ENCODE assay signal across 18 mouse cellular contexts in genomic region chr10:118837636-118838035, GRCm38 (mm10). TPM values are rescaled to one million over a fixed set of nuclear protein-coding genes. Genes with fewer than 3 reads are reported as not detected.
DNase-seq lines count a peak whose midpoint lies in the region; ATAC-seq and TF ChIP-seq lines count a peak whose summit lies in the region.
"Had no signal": no experiment of that assay in that cellular context is flagged by ENCODE, and none has a peak within 500 bp of the region (broad histone marks: within the 10 kb centered on the region; RNA-seq: fewer than 3 reads in every experiment).

No protein-coding gene starts in this region.

- H3K4me1 ChIP-seq in heart, embryonic 12.5 days (replicated peaks): peaks cover 17% of the 10 kb centered on the region
- H3K4me1 ChIP-seq in kidney, embryonic 15.5 days: no peaks in the 10 kb centered on the region
- no peaks in the 10 kb centered on the region for H3K4me1 ChIP-seq in limb, embryonic 11.5 days (ENCODE audit: control insufficient read depth, insufficient read depth, low read length)
- no peaks in the 10 kb centered on the region for H3K4me1 ChIP-seq in limb, embryonic 10.5 days
- H3K4me1 ChIP-seq in stomach, postnatal 0 days (replicated peaks; ENCODE audit: control insufficient read depth, insufficient read depth): no peaks in the 10 kb centered on the region
- H3K4me1 ChIP-seq: forebrain, embryonic 12.5 days; hindbrain, embryonic 12.5 days had no signal

- H3K9me3 ChIP-seq in heart, embryonic 12.5 days (replicated peaks): no peaks in the 10 kb centered on the region
- no peaks in the 10 kb centered on the region for H3K9me3 ChIP-seq in kidney, embryonic 15.5 days (replicated peaks)
- no peaks in the 10 kb centered on the region for H3K9me3 ChIP-seq in limb, embryonic 11.5 days (ENCODE audit: control insufficient read depth, low read length)
- H3K9me3 ChIP-seq in limb, embryonic 10.5 days (replicated peaks): no peaks in the 10 kb centered on the region
- H3K9me3 ChIP-seq in stomach, postnatal 0 days (ENCODE audit: control insufficient read depth, low read length): no peaks in the 10 kb centered on the region
- H3K9me3 ChIP-seq: forebrain, embryonic 12.5 days; hindbrain, embryonic 12.5 days had no signal

- H3K4me2 ChIP-seq in heart, embryonic 12.5 days: no peak overlapping the region
- H3K4me2 ChIP-seq in kidney, embryonic 15.5 days: peak overlapping the region; percentile 35
- no peak overlapping the region for H3K4me2 ChIP-seq in limb, embryonic 11.5 days (ENCODE audit: low read depth, severe bottlenecking)
- peak overlapping the region; percentile 25 for H3K4me2 ChIP-seq in stomach, postnatal 0 days (replicated peaks; ENCODE audit: low read depth)
- H3K4me2 ChIP-seq: forebrain, embryonic 12.5 days; hindbrain, embryonic 12.5 days had no signal

- no peak for TF ChIP-seq CTCF in stomach, postnatal 0 days (IDR thresholded peaks at IDR 0.05; ENCODE audit: low read depth)

- intact Hi-C loops in heart, postnatal 36 days (cut with DNase I): no loop called here

- H3K4me3 ChIP-seq in heart, embryonic 12.5 days: no peak overlapping the region
- H3K4me3 ChIP-seq in kidney, embryonic 15.5 days (replicated peaks): no peak overlapping the region
- no peak overlapping the region for H3K4me3 ChIP-seq in limb, embryonic 11.5 days (ENCODE audit: low read depth, low read length)
- H3K4me3 ChIP-seq in limb, embryonic 10.5 days: no peak overlapping the region
- H3K4me3 ChIP-seq in stomach, postnatal 0 days (ENCODE audit: low read depth, low read length): no peak overlapping the region
- H3K4me3 ChIP-seq: forebrain, embryonic 12.5 days; hindbrain, embryonic 12.5 days had no signal

- 50% methylated on average over 8 of the region's 8 CpGs for WGBS in heart, embryonic 12.5 days
- 44% methylated on average over 8 of the region's 8 CpGs for WGBS in kidney, embryonic 15.5 days
- 74% methylated on average over 8 of the region's 8 CpGs for WGBS in limb, embryonic 11.5 days
- 69% methylated on average over 8 of the region's 8 CpGs for WGBS in limb, embryonic 10.5 days
- 28% methylated on average over 8 of the region's 8 CpGs for WGBS in stomach, postnatal 0 days

- DNase-seq in heart, postnatal 36 days: no peak
- no peak for DNase-seq in kidney, postnatal 14 days
- DNase-seq in limb, embryonic 11.5 days (ENCODE audit: low spot score): peak; percentile 13
- DNase-seq in limb, embryonic 10.5 days (ENCODE audit: low spot score): no peak
- no peak for DNase-seq in stomach, postnatal 0 days (ENCODE audit: low spot score)
- no peak for DNase-seq in spleen, postnatal 36 days (ENCODE audit: low spot score in 2 of 2)
- DNase-seq: adrenal gland, adult 2 months; adrenal gland, postnatal 36 days; cerebellum, adult 2 months; cerebellum, postnatal 10 days; gastrocnemius, postnatal 25 days; heart, postnatal 4 days had no signal

- peak overlapping the region; percentile 48; the same call in 1 of the 2 replicates for H3K9ac ChIP-seq in heart, embryonic 12.5 days
- H3K9ac ChIP-seq in kidney, embryonic 15.5 days: no peak overlapping the region
- H3K9ac ChIP-seq in limb, embryonic 11.5 days (ENCODE audit: low read length): no peak overlapping the region
- H3K9ac ChIP-seq in stomach, postnatal 0 days (ENCODE audit: low read length): no peak overlapping the region
- H3K9ac ChIP-seq: forebrain, embryonic 12.5 days; hindbrain, embryonic 12.5 days had no signal

- no peaks in the 10 kb centered on the region for H3K36me3 ChIP-seq in heart, embryonic 12.5 days
- no peaks in the 10 kb centered on the region for H3K36me3 ChIP-seq in kidney, embryonic 15.5 days
- H3K36me3 ChIP-seq in limb, embryonic 11.5 days (ENCODE audit: control insufficient read depth, insufficient read depth, low read length): no peaks in the 10 kb centered on the region
- H3K36me3 ChIP-seq in limb, embryonic 10.5 days: no peaks in the 10 kb centered on the region
- H3K36me3 ChIP-seq in stomach, postnatal 0 days (ENCODE audit: control insufficient read depth, insufficient read depth, low read length): no peaks in the 10 kb centered on the region
- H3K36me3 ChIP-seq: forebrain, embryonic 12.5 days; hindbrain, embryonic 12.5 days had no signal

- H3K27ac ChIP-seq in heart, embryonic 12.5 days (ENCODE audit: poor library complexity, severe bottlenecking): no peak overlapping the region
- no peak overlapping the region for H3K27ac ChIP-seq in kidney, embryonic 15.5 days
- no peak overlapping the region for H3K27ac ChIP-seq in limb, embryonic 11.5 days (replicated peaks; ENCODE audit: low read depth, low read length)
- no peak overlapping the region for H3K27ac ChIP-seq in limb, embryonic 10.5 days
- no peak overlapping the region for H3K27ac ChIP-seq in stomach, postnatal 0 days (replicated peaks)
- H3K27ac ChIP-seq: forebrain, embryonic 12.5 days; hindbrain, embryonic 12.5 days had no signal

- no peaks in the 10 kb centered on the region for H3K27me3 ChIP-seq in heart, embryonic 12.5 days (replicated peaks)
- H3K27me3 ChIP-seq in kidney, embryonic 15.5 days: no peaks in the 10 kb centered on the region
- H3K27me3 ChIP-seq in limb, embryonic 11.5 days (ENCODE audit: control insufficient read depth, insufficient read depth, low read length): no peaks in the 10 kb centered on the region
- H3K27me3 ChIP-seq in limb, embryonic 10.5 days (ENCODE audit: low read depth, poor library complexity, severe bottlenecking): no peaks in the 10 kb centered on the region
- H3K27me3 ChIP-seq in stomach, postnatal 0 days (ENCODE audit: control insufficient read depth, insufficient read depth, low read length): no peaks in the 10 kb centered on the region
- H3K27me3 ChIP-seq: forebrain, embryonic 12.5 days; hindbrain, embryonic 12.5 days had no signal

- no peak for ATAC-seq in heart, embryonic 12.5 days (ENCODE audit: insufficient number of reproducible peaks, low FRiP score)
- ATAC-seq in kidney, embryonic 15.5 days (replicated peaks; ENCODE audit: low FRiP score): no peak
- ATAC-seq in limb, embryonic 11.5 days (ENCODE audit: insufficient number of reproducible peaks, low FRiP score, low TSS enrichment, low read depth): no peak
- ATAC-seq in stomach, postnatal 0 days (ENCODE audit: low FRiP score, low TSS enrichment): no peak
- ATAC-seq: forebrain, embryonic 16.5 days; hindbrain, embryonic 16.5 days had no signal

- TF ChIP-seq EP300 in stomach, postnatal 0 days (optimal IDR thresholded peaks at IDR 0.05): no peak

RNA-seq across cellular contexts. Expression of gene Dyrk2, which starts 32.4 kb away (rescaled TPM):
- 13.3 and 14.6 TPM in 2 replicates for polyA plus RNA-seq in heart, embryonic 12.5 days (2016; fragmentation: Nextera tagmentation; extraction: Ambion mirVana)
- total RNA-seq in heart, postnatal 36 days (2021): 10 to 100 TPM; 36.4 to 40.3 TPM
- 8.4 and 9.3 TPM in 2 replicates for polyA plus RNA-seq in kidney, embryonic 15.5 days (2015; fragmentation: Nextera tagmentation; extraction: Ambion mirVana)
- 10.7 and 11.3 TPM in 2 replicates for polyA plus RNA-seq in limb, embryonic 11.5 days (2014; fragmentation: Nextera tagmentation; extraction: Ambion mirVana)
- polyA plus RNA-seq in limb, embryonic 10.5 days (2016; fragmentation: Nextera tagmentation; extraction: Ambion mirVana): 6.3 and 7.2 TPM in 2 replicates
- 6.4 and 7.3 TPM in 2 replicates for polyA plus RNA-seq in stomach, postnatal 0 days (2015; fragmentation: Nextera tagmentation; extraction: Ambion mirVana)

Comparison
In these comparisons a context has a peak if more than half of its experiments do, and no peak if none do; other contexts are left out.
1. H3K4me2 ChIP-seq: peak in kidney, embryonic 15.5 days (single experiment) and stomach, postnatal 0 days (single experiment); none in heart, embryonic 12.5 days (single experiment) and limb, embryonic 11.5 days (single experiment).